Mouse (Mus musculus) kidney, postnatal 0 days (tissue): ENCODE measurements around the gene Dffa. TPM values are rescaled to one million over a fixed set of nuclear protein-coding genes. Genes with fewer than 3 reads are reported as not detected.

Experiments used
- ATAC-seq: fragments of 200-750 bp; cut with Nextera tagmentation; replicated peaks from 2 replicates; pipeline ENCODE4 v1.8.0; 2017; ENCODE audit warnings: low read depth, moderate number of reproducible peaks, moderate TSS enrichment, moderate library complexity; ENCODE audit not compliant: low FRiP score
- DNase-seq: peaks from one replicate; pipeline ENCODE4 v3.0.0-alpha.2; 2016; ENCODE audit warnings: low spot score
- H3K27ac ChIP-seq: fragments of 300-500 bp; sonication (generic); 2 replicates; pipeline ENCODE4 v1.5.1; 2014; ENCODE audit warnings: mild to moderate bottlenecking
- H3K27me3 ChIP-seq: fragments of 300-500 bp; sonication (generic); 2 replicates; pipeline ENCODE4 v1.6.1; 2014; ENCODE audit warnings: low read length, mixed read lengths; ENCODE audit not compliant: insufficient read depth
- H3K36me3 ChIP-seq: fragments of 300-500 bp; sonication (generic); 2 replicates; pipeline ENCODE4 v1.6.1; 2014; ENCODE audit warnings: low read length, mixed read lengths; ENCODE audit not compliant: insufficient read depth
- H3K4me1 ChIP-seq: fragments of 300-500 bp; sonication (generic); replicated peaks from 2 replicates; pipeline ENCODE4 v1.6.1; 2014; ENCODE audit warnings: antibody characterized with exemption, low read length, mixed read lengths; ENCODE audit not compliant: insufficient read depth
- H3K4me2 ChIP-seq: fragments of 300-500 bp; sonication (generic); 2 replicates; pipeline ENCODE4 v1.6.1; 2014; ENCODE audit warnings: mild to moderate bottlenecking, low read length, moderate library complexity, mixed read lengths
- H3K4me3 ChIP-seq: fragments of 300-500 bp; sonication (generic); replicated peaks from 2 replicates; pipeline ENCODE4 v1.5.1; 2014; ENCODE audit warnings: low read depth, low read length
- H3K9ac ChIP-seq: fragments of 300-500 bp; sonication (generic); 2 replicates; pipeline ENCODE4 v1.6.1; 2014; ENCODE audit warnings: low read depth, low read length
- H3K9me3 ChIP-seq: fragments of 300-500 bp; sonication (generic); replicated peaks from 2 replicates; pipeline ENCODE4 v1.6.1; 2016; ENCODE audit warnings: low read length, inconsistent platforms, mixed read lengths
- CTCF ChIP-seq: IDR thresholded peaks from 2 replicates; pipeline ENCODE4 v1.5.1; 2016; ENCODE audit warnings: antibody characterized with exemption, low read depth, mild to moderate bottlenecking, moderate library complexity
- WGBS: fragments of 180-500 bp; shearing (Covaris S2); extraction: QIAGEN DNeasy Blood & Tissue Kit; methylation state at CpG from one replicate; pipeline ENCODE4 v1.1.7; 2014; 5-methylcytosine and 5-hydroxymethylcytosine counted together
- polyA plus RNA-seq: library from polyadenylated mRNA; unstranded; fragments of >200 nt; fragmentation: Nextera tagmentation; extraction: Ambion mirVana; gene quantifications from 2 replicates; pipeline ENCODE4 v1.2.1, GENCODE M21; 2015

Dffa gene
- polyA plus RNA-seq, 1 experiment from 2014 or later = 30.3 TPM

DNA sequence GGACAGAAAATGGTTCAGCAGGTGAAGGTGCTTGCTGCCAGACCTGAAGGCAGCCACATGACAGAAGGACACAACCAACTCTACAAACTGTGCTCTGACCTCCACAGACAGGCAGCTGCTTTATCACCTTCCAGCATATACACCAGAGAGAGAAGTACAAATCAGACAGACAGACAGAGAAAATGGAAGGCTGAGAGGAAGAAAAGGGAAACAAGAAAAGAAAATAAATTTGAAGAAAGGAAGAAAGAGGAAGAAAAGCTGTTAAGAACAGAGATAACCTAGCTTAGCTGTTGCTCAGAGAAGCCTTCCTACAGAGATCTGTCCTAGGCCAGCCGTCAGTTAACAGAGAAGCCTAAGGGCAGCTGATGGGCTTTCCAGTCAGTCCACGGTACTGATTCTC lies 55.3 kb downstream of the Dffa start:
- Histone ChIP-seq H3K27ac (no peak overlapping the region), H3K4me2 (no peak overlapping the region), H3K4me3 (no peak overlapping the region), H3K9me3 (no peaks in the 10 kb centered on the region), H3K4me1 (no peaks in the 10 kb centered on the region), H3K9ac (no peak overlapping the region), H3K27me3 (no peaks in the 10 kb centered on the region), H3K36me3 (peaks cover 52% of the 10 kb centered on the region)
- DNase-seq (no peak), ATAC-seq (no peak)
- WGBS = 98% methylated on average over 2 of the region's 2 CpGs
- no peak for TF ChIP-seq CTCF

DNA sequence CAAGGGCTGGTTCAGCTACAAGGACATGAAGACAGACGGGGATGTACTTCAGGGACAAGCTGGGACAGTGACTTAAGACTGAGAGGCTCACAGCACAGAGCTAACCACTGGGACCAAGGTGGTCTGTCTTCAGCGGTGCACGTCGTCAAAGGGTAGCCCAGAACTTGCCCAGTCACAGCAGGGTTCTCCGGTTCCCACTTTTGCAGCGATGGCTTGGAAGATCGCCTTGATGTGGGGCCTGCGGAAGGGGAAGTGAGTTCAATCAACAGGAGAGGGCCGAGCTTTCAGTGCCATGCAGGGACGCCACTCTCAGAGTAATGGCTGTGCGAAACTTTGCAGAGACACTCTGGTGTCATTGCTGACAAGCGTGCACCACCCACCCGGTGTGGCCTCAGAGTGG lies 55.9 kb downstream of the Dffa start:
- Histone ChIP-seq H3K4me1 (no peaks in the 10 kb centered on the region), H3K9me3 (no peaks in the 10 kb centered on the region), H3K36me3 (peaks cover 52% of the 10 kb centered on the region; the same call in 1 of the 2 replicates), H3K4me2 (no peak overlapping the region), H3K27ac (no peak overlapping the region), H3K4me3 (no peak overlapping the region), H3K9ac (no peak overlapping the region), H3K27me3 (no peaks in the 10 kb centered on the region)
- ATAC-seq (no peak), DNase-seq (no peak)
- TF ChIP-seq CTCF = no peak
- WGBS = 89% methylated on average over 13 of the region's 13 CpGs

DNA sequence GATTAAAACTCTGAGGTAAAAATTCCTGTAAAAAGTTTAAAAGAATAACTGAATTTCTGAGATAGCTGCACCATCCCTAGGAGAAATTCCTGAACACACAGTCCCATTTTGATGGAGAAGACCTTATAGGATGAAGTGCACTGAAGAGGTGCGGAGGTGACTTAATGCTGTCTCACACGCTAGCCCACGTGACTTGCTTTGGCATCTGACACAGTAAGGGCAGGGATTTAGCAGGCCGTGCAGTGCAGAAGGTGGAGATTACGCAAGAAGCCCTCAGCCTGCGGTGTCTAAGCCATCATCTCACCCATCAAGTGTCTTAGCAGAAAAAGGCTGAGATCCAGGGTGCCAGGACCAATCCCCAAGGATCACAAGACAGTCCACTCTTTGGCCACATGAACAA lies 57.2 kb downstream of the Dffa start:
- Histone ChIP-seq H3K27me3 (no peaks in the 10 kb centered on the region), H3K27ac (no peak overlapping the region), H3K36me3 (peaks cover 45% of the 10 kb centered on the region; the same call in 1 of the 2 replicates), H3K4me1 (peaks cover 6% of the 10 kb centered on the region; the same call in 1 of the 2 replicates), H3K9me3 (no peaks in the 10 kb centered on the region), H3K9ac (no peak overlapping the region), H3K4me3 (no peak overlapping the region), H3K4me2 (no peak overlapping the region)
- 96% methylated on average over 6 of the region's 6 CpGs for WGBS
- no peak for TF ChIP-seq CTCF
- DNase-seq (no peak), ATAC-seq (no peak)

DNA sequence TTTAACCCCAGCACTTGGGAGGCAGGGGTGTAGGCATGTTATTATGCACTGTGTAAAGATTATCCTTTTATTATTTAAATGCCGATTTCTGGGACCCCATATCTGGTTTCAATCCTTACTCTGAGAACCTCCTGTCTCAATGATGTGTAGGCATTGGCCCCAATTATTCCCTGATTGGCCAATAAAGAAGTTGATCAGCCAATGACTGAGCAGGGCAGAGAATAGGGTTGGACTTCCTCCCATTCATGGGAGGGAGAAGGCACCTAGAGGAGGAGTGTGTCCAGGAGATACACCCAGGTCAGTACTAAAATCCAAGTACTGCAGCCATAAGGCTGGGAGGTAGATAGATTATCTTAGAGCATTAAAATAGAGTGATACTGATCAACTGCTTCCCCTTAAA lies 59.2 kb downstream of the Dffa start:
- Histone ChIP-seq H3K9ac (no peak overlapping the region), H3K27ac (no peak overlapping the region), H3K4me1 (peaks cover 6% of the 10 kb centered on the region; the same call in 1 of the 2 replicates), H3K9me3 (no peaks in the 10 kb centered on the region), H3K27me3 (no peaks in the 10 kb centered on the region), H3K4me3 (no peak overlapping the region), H3K4me2 (no peak overlapping the region), H3K36me3 (peaks cover 37% of the 10 kb centered on the region; the same call in 1 of the 2 replicates)
- no peak for DNase-seq
- no peak for TF ChIP-seq CTCF
- 50% methylated on average over 1 of the region's 1 CpGs for WGBS
- ATAC-seq = no peak

DNA sequence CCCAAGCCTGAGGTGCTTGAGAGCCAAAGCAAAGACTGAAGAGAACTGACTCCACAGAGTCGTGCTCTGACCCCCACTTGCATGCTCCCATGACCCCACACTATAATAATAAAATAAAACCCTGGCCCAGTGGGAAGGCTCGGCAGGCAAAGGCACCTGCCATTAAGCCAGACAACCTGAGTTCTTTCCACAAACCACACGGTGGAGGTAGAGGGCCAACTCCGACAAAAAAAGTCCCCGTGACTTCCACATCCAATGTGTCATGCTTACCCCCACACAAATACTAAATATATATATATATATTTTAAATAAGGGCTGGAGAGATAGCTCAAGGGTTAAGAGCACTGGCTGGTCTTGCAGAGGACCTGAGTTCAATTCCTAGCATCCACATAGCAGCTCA lies 60.2 kb downstream of the Dffa start:
- Histone ChIP-seq H3K4me2 (no peak overlapping the region), H3K9me3 (no peaks in the 10 kb centered on the region), H3K27ac (no peak overlapping the region), H3K4me3 (no peak overlapping the region), H3K36me3 (peaks cover 27% of the 10 kb centered on the region; the same call in 1 of the 2 replicates), H3K27me3 (no peaks in the 10 kb centered on the region), H3K4me1 (peaks cover 6% of the 10 kb centered on the region; the same call in 1 of the 2 replicates), H3K9ac (no peak overlapping the region)
- DNase-seq (no peak), ATAC-seq (no peak)
- peak; percentile 46 for TF ChIP-seq CTCF
- WGBS = 48% methylated on average over 5 of the region's 5 CpGs

DNA sequence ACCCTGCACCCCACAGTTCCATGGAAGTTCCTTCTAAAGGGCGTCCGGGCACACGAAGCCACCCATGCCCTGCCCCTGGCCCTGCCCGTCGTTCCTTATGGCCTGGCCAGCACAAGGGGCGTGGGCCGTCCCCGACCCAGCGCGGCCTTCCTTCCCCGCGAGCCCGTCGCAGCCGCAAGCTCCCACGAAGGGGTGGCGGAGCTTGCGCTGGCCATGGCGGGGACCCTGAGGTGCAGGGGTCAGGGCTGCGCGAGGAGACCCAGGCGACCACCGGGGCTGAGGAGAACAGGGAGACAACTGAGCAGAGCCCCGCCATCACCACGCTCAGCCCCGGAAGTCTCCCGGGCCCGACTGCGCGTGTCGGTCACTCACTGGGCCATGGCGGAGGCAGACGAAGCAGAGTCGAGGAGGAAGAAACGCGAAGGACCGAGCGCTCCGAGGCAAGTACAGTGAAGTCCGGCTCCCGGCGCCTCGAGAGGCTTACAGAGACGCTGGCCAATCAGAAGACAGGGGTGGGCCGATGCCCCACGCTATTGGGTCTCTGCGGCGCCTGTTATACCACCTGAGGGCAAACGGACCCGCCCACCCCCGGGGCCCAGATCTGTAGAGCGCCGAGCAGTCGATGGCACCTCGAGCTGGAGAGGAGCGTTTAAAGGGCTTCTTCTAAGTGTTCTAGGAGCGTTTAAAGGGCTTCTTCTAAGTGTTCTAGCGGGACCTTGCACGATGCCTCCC lies 62.4 kb downstream of the Dffa start, which contains the start of gene Pgd:
TSS of gene Pgd (minus strand) at position 557 of the 732 bp plus-strand sequence.
- ATAC-seq (peak; percentile 98), DNase-seq (peak; percentile 99)
- Histone ChIP-seq H3K9ac (peak within 1 kb of the TSS; percentile 79), H3K4me3 (peak within 1 kb of the TSS; percentile 79), H3K4me2 (peak within 1 kb of the TSS; percentile 66), H3K27me3 (no peaks in the 10 kb centered on the region), H3K36me3 (peaks cover 11% of the 10 kb centered on the region; the same call in 1 of the 2 replicates), H3K4me1 (peaks cover 6% of the 10 kb centered on the region; the same call in 1 of the 2 replicates), H3K9me3 (no peaks in the 10 kb centered on the region), H3K27ac (peak within 1 kb of the TSS; percentile 85)
- TF ChIP-seq CTCF = no peak
- under 1% methylated on average over 59 of the region's 59 CpGs for WGBS
